12 mouse cellular contexts compared by ENCODE assay signal in genomic region chr5:147300001-147300363, GRCm38 (mm10). TPM values are rescaled to one million over a fixed set of nuclear protein-coding genes. Genes with fewer than 3 reads are reported as not detected.
DNase-seq lines count a peak whose midpoint lies in the region; ATAC-seq and TF ChIP-seq lines count a peak whose summit lies in the region.
"Had no signal": no experiment of that assay in that cellular context is flagged by ENCODE, and none has a peak within 500 bp of the region (broad histone marks: within the 10 kb centered on the region; RNA-seq: fewer than 3 reads in every experiment).

No protein-coding gene starts in this region.

- 1% methylated on average over 4 of the region's 4 CpGs for WGBS in heart, embryonic 11.5 days (ENCODE audit: insufficient replicate concordance)
- WGBS in lung, embryonic 16.5 days, result 3% methylated on average over 4 of the region's 4 CpGs
- WGBS in limb, embryonic 12.5 days, result 4% methylated on average over 4 of the region's 4 CpGs
- WGBS in small intestine, adult 2 months, result 3% methylated on average over 4 of the region's 4 CpGs

- no peaks in the 10 kb centered on the region for H3K36me3 ChIP-seq in heart, embryonic 11.5 days (ENCODE audit: control insufficient read depth, insufficient read depth, low read length)
- no peaks in the 10 kb centered on the region for H3K36me3 ChIP-seq in lung, embryonic 16.5 days (ENCODE audit: control insufficient read depth, insufficient read depth, low read length)
- no peaks in the 10 kb centered on the region for H3K36me3 ChIP-seq in limb, embryonic 12.5 days
- H3K36me3 ChIP-seq in small intestine, adult 2 months (ENCODE audit: control insufficient read depth, insufficient read depth, low read length), result peaks cover 32% of the 10 kb centered on the region

- intact Hi-C loops in heart, postnatal 14 days (cut with DNase I), result no loop called here

- H3K4me2 ChIP-seq in heart, embryonic 11.5 days, result peak overlapping the region; percentile 64
- H3K4me2 ChIP-seq in lung, embryonic 16.5 days (ENCODE audit: low read depth, low read length), result peak overlapping the region; percentile 59
- peak overlapping the region; percentile 54 for H3K4me2 ChIP-seq in limb, embryonic 12.5 days

- no peaks in the 10 kb centered on the region for H3K9me3 ChIP-seq in heart, embryonic 11.5 days (replicated peaks; ENCODE audit: control insufficient read depth, low read length)
- H3K9me3 ChIP-seq in lung, embryonic 16.5 days (ENCODE audit: control insufficient read depth, low read length), result no peaks in the 10 kb centered on the region
- H3K9me3 ChIP-seq in limb, embryonic 12.5 days, result no peaks in the 10 kb centered on the region

- no peak for TF ChIP-seq POLR2A in small intestine, adult 2 months (IDR thresholded peaks at IDR 0.05; ENCODE audit: low read depth, low read length)

- H3K27me3 ChIP-seq in heart, embryonic 11.5 days (ENCODE audit: control insufficient read depth, insufficient read depth, low read length), result peaks cover 90% of the 10 kb centered on the region
- peaks cover 87% of the 10 kb centered on the region for H3K27me3 ChIP-seq in lung, embryonic 16.5 days (ENCODE audit: control insufficient read depth, insufficient read depth, low read depth, low read length)
- H3K27me3 ChIP-seq in limb, embryonic 12.5 days, result peaks cover 96% of the 10 kb centered on the region
- H3K27me3 ChIP-seq in small intestine, adult 2 months (ENCODE audit: control insufficient read depth, insufficient read depth, low read length), result no peaks in the 10 kb centered on the region

- DNase-seq in heart, postnatal 14 days, result no peak
- no peak for DNase-seq in lung, adult 18-20 months
- DNase-seq in frontal cortex, postnatal 14 days (ENCODE audit: low spot score in 2 of 2), result no peak
- DNase-seq: cerebellum, adult 11-12 months; kidney, postnatal 10 days; retina, postnatal 1 day had no signal

- no peak for ATAC-seq in heart, embryonic 11.5 days (replicated peaks; ENCODE audit: insufficient number of reproducible peaks, low FRiP score, low TSS enrichment)
- peak; percentile 21 for ATAC-seq in lung, embryonic 16.5 days (ENCODE audit: low read depth)
- ATAC-seq in limb, embryonic 12.5 days (ENCODE audit: insufficient number of reproducible peaks, insufficient read depth, low FRiP score, low TSS enrichment, low read depth), result no peak
- ATAC-seq in inflammation-experienced regulatory T-cells, adult 6 months, result no peak
- ATAC-seq: activated CD4-positive, CD25-positive, alpha-beta regulatory T cell, adult 4 months had no signal

- H3K9ac ChIP-seq in heart, embryonic 11.5 days (ENCODE audit: low read depth, low read length), result no peak overlapping the region
- no peak overlapping the region for H3K9ac ChIP-seq in lung, embryonic 16.5 days (ENCODE audit: low read length)
- H3K9ac ChIP-seq in limb, embryonic 12.5 days (replicated peaks), result no peak overlapping the region

- TF ChIP-seq CTCF in small intestine, adult 2 months (IDR thresholded peaks at IDR 0.05; ENCODE audit: extremely low read depth, insufficient read length, insufficient replicate concordance, low read depth, low read length), result no peak

- peak overlapping the region; percentile 30 for H3K4me3 ChIP-seq in heart, embryonic 11.5 days (ENCODE audit: low read depth, low read length)
- peak overlapping the region; percentile 27 for H3K4me3 ChIP-seq in lung, embryonic 16.5 days (ENCODE audit: low read length)
- peak overlapping the region; percentile 32 for H3K4me3 ChIP-seq in limb, embryonic 12.5 days (replicated peaks)
- H3K4me3 ChIP-seq in small intestine, adult 2 months (ENCODE audit: low read depth, low read length), result peak overlapping the region; percentile 51

- H3K27ac ChIP-seq in heart, embryonic 11.5 days (ENCODE audit: low read depth, low read length), result no peak overlapping the region
- H3K27ac ChIP-seq in lung, embryonic 16.5 days (ENCODE audit: low read length), result no peak overlapping the region
- H3K27ac ChIP-seq in limb, embryonic 12.5 days, result no peak overlapping the region
- peak overlapping the region; percentile 91 for H3K27ac ChIP-seq in small intestine, adult 2 months (ENCODE audit: insufficient read depth, low read depth, low read length)

- H3K4me1 ChIP-seq in heart, embryonic 11.5 days (ENCODE audit: control insufficient read depth, insufficient read depth, low read length), result peaks cover 3% of the 10 kb centered on the region; the same call in 1 of the 2 replicates
- H3K4me1 ChIP-seq in lung, embryonic 16.5 days (replicated peaks; ENCODE audit: control insufficient read depth, insufficient read depth, low read length), result peaks cover 7% of the 10 kb centered on the region; the same call in 1 of the 2 replicates
- peaks cover 28% of the 10 kb centered on the region for H3K4me1 ChIP-seq in limb, embryonic 12.5 days (replicated peaks)
- H3K4me1 ChIP-seq in small intestine, adult 2 months (ENCODE audit: control insufficient read depth, insufficient read depth, insufficient read length, low read length), result peaks cover 4% of the 10 kb centered on the region

RNA-seq across cellular contexts. Expression of gene Cdx2, which starts 7.1 kb away (rescaled TPM):
- not detected in 2 replicates for polyA plus RNA-seq in heart, embryonic 11.5 days (2014; fragmentation: Nextera tagmentation; extraction: Ambion mirVana)
- total RNA-seq in heart, postnatal 14 days (2021), result not detected
- 0.09 TPM in 1 of 2 replicates, not detected in the other for polyA plus RNA-seq in lung, embryonic 16.5 days (2015; fragmentation: Nextera tagmentation; extraction: Ambion mirVana)
- not detected in 2 replicates for polyA plus RNA-seq in limb, embryonic 12.5 days (2016; fragmentation: Nextera tagmentation; extraction: Ambion mirVana)
- 116 and 344 TPM in 2 replicates for polyA plus RNA-seq in small intestine, adult 2 months (2012; rRNA removed)
- not detected for polyA plus RNA-seq in inflammation-experienced regulatory T-cells, adult 6 months (2017; shearing (Covaris generic))
- polyA plus RNA-seq: activated CD4-positive, CD25-positive, alpha-beta regulatory T cell, adult 4 months had no signal

RNA-seq across cellular contexts. Expression of gene Urad, which starts 22.3 kb away (rescaled TPM):
- not detected in 2 replicates for polyA plus RNA-seq in heart, embryonic 11.5 days (2014; fragmentation: Nextera tagmentation; extraction: Ambion mirVana)
- not detected for total RNA-seq in heart, postnatal 14 days (2021)
- not detected in 2 replicates for polyA plus RNA-seq in lung, embryonic 16.5 days (2015; fragmentation: Nextera tagmentation; extraction: Ambion mirVana)
- not detected in 2 replicates for polyA plus RNA-seq in limb, embryonic 12.5 days (2016; fragmentation: Nextera tagmentation; extraction: Ambion mirVana)
- 3.1 and 4.7 TPM in 2 replicates for polyA plus RNA-seq in small intestine, adult 2 months (2012; rRNA removed)
- polyA plus RNA-seq in inflammation-experienced regulatory T-cells, adult 6 months (2017; shearing (Covaris generic)), result not detected
- polyA plus RNA-seq: activated CD4-positive, CD25-positive, alpha-beta regulatory T cell, adult 4 months had no signal

RNA-seq across cellular contexts. Expression of gene Pdx1, which starts 30.2 kb away (rescaled TPM):
- polyA plus RNA-seq in heart, embryonic 11.5 days (2014; fragmentation: Nextera tagmentation; extraction: Ambion mirVana), result not detected in 2 replicates
- total RNA-seq in heart, postnatal 14 days (2021), result not detected
- polyA plus RNA-seq in lung, embryonic 16.5 days (2015; fragmentation: Nextera tagmentation; extraction: Ambion mirVana), result not detected in 2 replicates
- not detected in 2 replicates for polyA plus RNA-seq in limb, embryonic 12.5 days (2016; fragmentation: Nextera tagmentation; extraction: Ambion mirVana)
- 0.32 and 65.5 TPM in 2 replicates for polyA plus RNA-seq in small intestine, adult 2 months (2012; rRNA removed)
- not detected for polyA plus RNA-seq in inflammation-experienced regulatory T-cells, adult 6 months (2017; shearing (Covaris generic))
- polyA plus RNA-seq: activated CD4-positive, CD25-positive, alpha-beta regulatory T cell, adult 4 months had no signal

Comparison
In these comparisons a context has a peak if more than half of its experiments do, and no peak if none do; other contexts are left out.
1. RNA of gene Cdx2, which starts 7.1 kb away (polyA plus RNA-seq): 116 to 344 TPM in small intestine, adult 2 months; not detected in heart, embryonic 11.5 days, 0.09 TPM in lung, embryonic 16.5 days, not detected in limb, embryonic 12.5 days and not detected in inflammation-experienced regulatory T-cells, adult 6 months; every median in the first group is over 100 times any median in the second.
2. Peak in every context shown above with its lines, with median percentiles within 50 percentile points of each other: H3K4me2 ChIP-seq and H3K4me3 ChIP-seq.